Mouse (Mus musculus) left cerebral cortex, adult 8-10 months (tissue): ENCODE results near the gene Zfp950. TPM values are rescaled to one million over a fixed set of nuclear protein-coding genes. Genes with fewer than 3 reads are reported as not detected.

ENCODE experiments used
- DNase-seq, 2 experiments: peaks; one replicate each; pipeline ENCODE4 v3.0.0; 2022; ENCODE audit warnings: low spot score in 2 of 2
- total RNA-seq, 4 experiments: library from RNA; stranded (reverse); gene quantifications; 2 replicates each; pipeline ENCODE4 v1.2.4; 2022

Zfp950 gene
- total RNA-seq, 4 experiments from 2014 or later = 44.1 to 47.5 (median 45.9) TPM

- DNase-seq = no peak
These were observed 83.1 kb downstream of the Zfp950 start for GRCm38 (mm10) chr19:61057581-61057980.

DNA sequence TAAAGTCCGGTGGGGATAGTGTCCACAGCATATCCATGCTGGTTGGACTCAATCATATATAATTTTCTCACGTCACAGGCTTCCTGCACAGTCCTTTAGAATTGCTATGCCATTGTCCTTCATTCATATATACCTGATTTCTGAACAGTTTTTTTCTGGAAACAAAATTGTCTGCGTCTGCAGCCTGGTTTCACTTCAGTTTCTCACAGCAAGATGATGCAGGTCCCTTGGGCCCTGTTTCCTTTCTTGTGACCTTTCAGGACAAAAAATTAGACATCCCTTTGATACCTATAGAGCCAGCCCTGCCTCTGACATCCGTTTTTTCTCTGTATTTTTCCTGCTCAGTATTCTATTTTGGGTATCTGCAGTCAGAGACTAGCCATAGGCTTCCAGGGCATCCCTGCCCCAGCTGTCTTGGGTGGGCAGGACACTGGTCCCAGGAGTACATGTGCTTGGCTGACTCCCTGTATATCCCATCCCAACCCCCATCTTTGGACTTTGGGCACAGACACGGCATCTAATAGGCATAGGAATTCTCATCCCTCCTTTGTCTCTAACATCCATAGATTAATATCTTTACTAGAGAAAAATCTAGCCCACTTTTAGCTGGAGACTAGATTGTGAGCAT lies 83.7 kb downstream of the Zfp950 start:
- no peak for DNase-seq

GRCm38 (mm10) chr19:61052786-61053185 lies 87.9 kb downstream of the Zfp950 start:
- no peak for DNase-seq

DNA sequence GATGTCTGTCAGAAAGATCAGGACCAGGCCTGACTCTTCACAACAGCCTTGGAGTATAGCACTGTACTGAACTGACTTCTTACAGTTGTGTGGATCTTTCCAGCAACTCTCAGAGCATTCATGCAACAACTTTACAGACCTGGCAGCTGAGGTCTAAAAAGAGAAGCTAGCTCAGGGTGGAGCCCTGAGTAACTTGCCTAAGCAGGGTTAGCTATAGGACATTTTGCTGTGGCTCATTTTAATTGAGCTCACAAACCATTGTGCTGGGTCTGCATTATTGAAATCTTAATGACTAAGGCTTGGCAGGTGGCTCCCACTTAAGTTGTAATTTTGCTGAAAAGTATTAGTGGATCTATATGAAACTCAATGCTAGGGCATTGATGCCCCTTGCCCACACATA lies 88.6 kb downstream of the Zfp950 start:
- no peak for DNase-seq

DNA sequence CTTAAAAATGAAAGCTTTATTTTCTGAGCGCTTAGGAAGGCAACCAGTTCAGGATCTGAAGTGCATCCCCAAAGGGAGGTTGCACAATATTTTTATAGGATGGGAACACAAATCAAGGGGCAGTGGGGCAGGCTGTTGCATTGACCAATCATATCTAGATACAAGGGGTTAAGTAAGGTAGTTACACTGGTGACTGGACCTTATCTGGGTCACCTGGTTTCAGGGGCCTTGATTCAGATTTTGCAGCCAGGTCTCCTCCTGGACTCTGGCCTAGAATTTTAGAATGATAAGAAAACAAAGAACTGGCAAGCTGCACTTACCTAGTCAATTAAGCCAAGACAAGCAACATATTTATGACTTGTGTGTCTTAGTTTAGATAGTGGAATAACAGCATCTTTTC lies 89.5 kb downstream of the Zfp950 start:
- no peak for DNase-seq

DNA sequence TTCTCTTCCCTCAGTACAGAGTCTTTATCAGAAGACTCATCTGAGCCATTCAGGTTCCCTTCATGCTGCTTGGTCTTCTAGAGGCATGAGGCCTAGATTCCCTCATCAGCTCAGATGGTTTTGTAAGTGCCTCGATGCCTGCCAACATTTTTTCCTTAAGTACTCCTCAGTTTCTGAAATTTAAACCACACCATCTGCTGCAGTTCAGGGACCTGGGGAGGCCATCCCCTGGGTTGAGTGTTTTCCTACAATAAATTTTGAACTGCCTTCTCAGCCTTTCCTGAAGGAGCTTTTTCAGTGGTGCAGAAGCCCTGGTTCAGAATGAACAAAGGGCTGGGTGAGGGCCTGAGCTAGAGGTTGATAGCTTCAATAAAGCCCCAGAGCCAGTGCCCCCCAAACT lies 91.2 kb downstream of the Zfp950 start:
- DNase-seq = no peak

DNA sequence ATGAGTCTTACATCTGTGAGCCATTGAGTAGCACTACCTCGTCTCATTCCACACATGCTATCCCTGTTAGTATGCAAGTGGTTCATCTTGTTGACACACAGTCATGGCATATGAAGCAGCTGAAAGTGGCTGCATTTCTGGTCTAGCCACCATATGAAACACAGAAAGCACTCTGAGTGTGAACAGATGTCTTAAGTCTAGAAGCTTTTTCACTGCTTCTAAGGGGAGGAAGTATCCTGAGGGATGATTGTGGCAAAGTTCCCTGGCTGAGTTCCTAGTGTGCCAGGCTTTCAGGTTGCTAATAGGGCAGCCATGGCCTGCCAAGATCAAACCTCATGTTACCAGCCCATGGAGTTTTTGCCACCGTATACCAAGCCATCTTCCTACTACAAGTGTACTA lies 92.0 kb downstream of the Zfp950 start:
- DNase-seq = no peak

DNA sequence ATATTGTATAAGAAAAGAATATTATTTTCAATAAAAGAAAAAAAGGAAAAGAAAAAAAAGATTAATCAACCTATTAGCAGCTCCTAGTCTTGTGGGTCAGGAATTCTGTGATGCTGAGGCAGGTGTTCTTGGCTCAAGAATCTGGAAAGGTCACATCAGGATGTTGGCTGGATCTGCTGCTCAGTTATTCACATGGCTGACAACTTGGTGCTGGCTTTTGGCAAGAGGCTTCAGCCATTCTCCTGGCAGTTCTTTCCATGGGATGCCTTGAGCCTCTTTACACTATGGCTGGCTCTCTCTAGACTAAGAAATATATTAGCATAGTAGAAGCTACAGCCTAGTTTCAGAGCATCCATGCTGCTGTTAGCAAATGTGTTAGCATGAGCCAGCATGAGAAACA lies 101.5 kb downstream of the Zfp950 start:
- DNase-seq = no peak

GRCm38 (mm10) chr19:61031570-61031969 lies 109.1 kb downstream of the Zfp950 start:
- no peak for DNase-seq

DNA sequence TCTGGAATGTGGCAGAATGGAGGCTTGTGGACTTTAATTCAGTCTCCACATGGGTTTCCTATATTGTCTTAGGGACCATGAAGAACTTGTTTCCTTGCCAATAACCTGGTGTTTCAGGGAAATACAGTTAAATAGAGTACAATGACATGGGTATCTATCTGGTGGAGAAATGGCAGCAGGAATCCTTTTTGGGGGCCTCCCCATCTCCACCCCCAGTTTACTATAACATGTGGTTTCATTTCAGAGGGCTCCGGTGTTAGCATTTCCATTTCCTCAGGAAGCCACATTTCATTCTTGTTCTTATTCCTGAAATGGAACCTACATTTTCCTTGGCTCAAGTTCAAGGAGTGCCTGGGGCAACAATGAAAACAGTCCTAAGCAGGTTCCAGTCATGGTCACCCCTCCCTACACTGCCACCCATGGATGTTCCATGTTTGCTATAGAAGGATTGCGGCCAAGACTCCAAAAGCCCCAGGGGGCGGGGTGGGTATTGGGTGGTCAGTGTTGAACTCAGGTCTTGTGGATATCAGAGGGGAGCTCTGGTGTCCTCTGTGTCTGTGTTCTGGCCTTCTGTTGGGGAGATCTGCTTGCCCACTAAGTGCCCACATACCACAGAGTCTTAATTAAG lies 118.6 kb downstream of the Zfp950 start:
- no peak for DNase-seq

DNA sequence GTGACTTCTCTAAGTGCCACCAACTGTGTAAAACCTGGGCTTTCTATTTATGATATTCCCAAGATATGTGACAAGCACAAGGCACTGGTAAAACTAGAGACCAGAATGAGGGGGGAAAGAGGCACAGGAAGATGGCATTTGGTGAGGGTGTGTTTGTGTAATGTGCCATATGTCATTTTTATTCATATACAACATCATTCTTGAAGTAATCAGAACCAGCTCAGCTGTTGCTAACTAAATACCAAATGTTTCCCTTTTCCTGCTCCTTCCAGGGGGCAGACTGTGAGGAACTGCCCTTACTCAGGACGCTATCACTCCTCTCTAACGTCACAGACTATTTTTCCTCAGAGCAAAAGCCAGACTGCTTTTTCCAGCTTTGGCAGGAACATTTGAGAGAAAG lies 119.1 kb downstream of the Zfp950 start:
- peak in 1 of 2 experiments; percentile 5 for DNase-seq

DNA sequence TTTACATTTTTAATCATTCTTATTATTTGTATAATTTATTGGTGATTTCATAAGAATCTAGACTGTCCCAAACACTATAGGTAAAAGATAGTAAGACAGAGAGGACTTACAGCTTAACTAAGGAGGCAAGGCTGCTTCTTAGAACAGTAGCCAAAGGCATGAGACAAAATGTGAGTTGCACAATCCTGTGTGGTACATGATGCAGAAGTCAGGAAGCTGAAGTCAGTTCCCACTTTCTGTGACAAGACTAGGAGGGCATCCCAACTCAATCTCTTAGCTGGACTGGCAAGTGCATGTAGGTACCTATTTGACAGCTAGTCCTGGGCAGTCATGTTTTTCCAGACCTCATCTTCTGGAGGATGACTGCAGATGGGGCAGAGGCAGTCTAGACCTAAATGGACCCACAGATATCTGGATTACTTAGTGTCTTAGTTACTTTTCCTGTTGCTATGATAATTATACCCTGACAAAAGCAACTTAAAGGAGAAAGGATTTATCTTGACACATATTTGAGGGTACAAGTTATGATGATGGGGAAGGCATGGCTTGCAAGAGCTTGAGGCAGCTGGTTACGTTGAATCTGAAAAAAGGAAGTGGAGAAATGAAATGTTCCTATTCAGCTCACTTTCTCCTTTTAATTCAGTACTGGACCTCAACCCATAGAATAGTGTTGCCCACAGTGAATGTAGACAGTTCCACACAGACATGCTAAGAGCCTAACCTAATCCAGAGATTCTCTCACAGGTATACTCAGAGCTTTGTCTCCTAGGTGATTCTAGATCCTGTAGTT lies 123.0 kb downstream of the Zfp950 start:
- DNase-seq = no peak

- no peak for DNase-seq
These were observed 131.4 kb downstream of the Zfp950 start for GRCm38 (mm10) chr19:61009266-61009665.

Other genes with a start within 250 kb of the Zfp950 start
- gene Gm7102, start 35.5 kb upstream of the Zfp950 start, total RNA-seq = not detected
- gene Gm6020, start 43.0 kb upstream of the Zfp950 start, total RNA-seq = not detected
- 10 to 100 TPM; 20.2 to 41.9 (median 31.7) TPM for gene Csf2ra, start 87.6 kb upstream of the Zfp950 start, total RNA-seq
- not detected for gene Gm21060, start 156.2 kb upstream of the Zfp950 start, total RNA-seq